Mouse (Mus musculus): ENCODE data around the gene Dad1.

Gene Dad1

GRCm38 (mm10) chr14:54224484-54225467 lies 29.1 kb downstream of the Dad1 start:
- no peak for DNase-seq (ENCODE audit: low spot score in 2 of 2)

DNA sequence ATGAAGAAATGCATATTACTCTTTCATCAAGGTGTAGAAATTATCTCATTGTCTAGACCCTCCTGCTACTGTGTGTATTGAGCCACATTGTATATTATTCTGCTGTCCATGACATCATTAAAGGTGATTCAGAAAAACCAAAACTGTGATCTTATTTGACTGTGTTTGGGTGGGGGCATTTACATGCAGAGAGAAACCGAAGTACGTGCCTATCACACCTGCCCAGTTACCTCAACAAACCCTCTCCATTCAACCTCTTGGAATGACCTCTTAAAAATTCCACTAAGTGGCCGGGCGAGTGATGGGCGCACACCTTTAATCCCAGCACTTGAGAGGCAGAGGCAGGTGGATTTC lies 29.9 kb downstream of the Dad1 start:
- no peak for DNase-seq (ENCODE audit: low spot score in 2 of 2)

DNA sequence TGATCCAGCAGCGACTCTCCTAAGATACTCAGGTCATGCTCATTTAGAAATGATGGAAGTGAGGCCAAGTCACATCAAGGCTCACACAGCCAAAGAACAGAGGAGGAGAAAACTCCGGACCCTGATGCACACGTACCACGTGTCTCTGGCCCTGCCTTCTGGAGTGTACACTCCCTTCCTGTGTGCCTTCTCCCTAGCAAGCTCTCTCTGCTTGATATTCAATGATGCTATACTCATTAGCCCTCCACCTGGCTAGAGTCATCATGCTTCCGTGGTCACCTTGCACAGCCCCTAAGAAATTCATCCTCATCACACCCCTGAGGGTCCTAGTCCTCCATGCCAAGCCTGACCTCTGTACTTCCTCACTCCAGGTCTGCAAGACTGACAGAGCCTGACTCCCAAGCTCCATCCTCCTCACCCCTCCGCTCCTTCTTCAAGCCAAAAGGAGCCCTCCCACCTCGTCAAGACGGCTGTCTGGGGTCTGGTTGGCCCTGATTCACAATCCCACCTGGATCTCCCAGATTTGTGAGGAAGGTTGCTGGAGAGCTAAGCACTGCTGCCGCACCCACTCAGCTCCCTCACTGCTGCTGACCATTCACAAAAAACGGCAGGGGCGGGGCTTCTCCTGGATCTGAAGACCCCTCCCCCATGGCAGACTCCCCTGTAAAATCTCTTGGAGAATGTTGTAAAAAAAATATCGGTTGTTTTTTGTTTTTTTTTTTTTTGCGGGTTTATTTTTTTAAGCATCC lies 30.4 kb downstream of the Dad1 start:
- DNase-seq (ENCODE audit: low spot score in 2 of 2), result no peak

DNA sequence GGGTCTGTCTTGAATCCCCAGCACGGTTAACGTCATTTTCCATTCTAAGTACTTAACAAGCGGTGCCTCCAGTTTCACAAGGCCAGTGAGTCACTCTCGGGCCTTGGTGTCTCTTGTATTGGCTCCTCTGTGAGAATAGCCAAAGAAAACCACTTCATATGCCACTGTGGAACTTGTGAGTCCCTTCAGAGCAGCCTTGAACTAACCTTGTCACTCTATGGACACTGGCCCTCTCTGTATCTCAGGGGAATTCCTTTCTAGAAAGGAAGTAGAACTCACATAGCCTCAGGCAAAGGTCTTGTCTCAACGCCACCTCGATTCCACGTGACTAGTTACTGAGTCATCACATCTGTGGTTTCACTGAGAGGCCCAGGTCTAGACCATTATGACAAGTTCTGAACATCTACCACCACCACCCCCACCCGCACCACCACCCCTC lies 31.6 kb downstream of the Dad1 start:
- DNase-seq (ENCODE audit: low spot score in 2 of 2), result no peak

- DNase-seq (ENCODE audit: low spot score in 2 of 2), result no peak
Observed at GRCm38 (mm10) chr14:54221641-54222040, 32.3 kb downstream of the Dad1 start.

GRCm38 (mm10) chr14:54220726-54221494 lies 33.0 kb downstream of the Dad1 start:
- no peak for DNase-seq (ENCODE audit: low spot score in 2 of 2)

DNA sequence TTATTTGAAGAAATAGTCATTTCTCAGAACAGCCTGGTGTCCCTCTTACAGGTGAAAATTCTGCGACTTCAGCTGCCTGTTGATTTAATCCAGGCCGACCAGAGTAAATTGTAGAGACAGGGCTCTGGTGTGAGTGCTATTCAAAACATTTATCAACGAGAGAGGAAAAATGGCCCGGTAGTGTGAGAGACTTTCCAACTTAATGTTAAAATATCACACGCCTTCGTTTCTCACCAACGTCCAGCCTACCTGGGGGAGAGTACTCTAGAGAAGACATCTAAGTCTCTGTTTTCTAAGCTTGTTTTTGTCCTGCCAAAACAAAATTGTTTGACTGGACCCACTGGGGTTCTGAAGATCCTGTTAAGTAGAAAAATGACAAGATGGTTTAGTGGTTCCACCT lies 34.1 kb downstream of the Dad1 start:
- no peak for DNase-seq (ENCODE audit: low spot score in 2 of 2)

DNA sequence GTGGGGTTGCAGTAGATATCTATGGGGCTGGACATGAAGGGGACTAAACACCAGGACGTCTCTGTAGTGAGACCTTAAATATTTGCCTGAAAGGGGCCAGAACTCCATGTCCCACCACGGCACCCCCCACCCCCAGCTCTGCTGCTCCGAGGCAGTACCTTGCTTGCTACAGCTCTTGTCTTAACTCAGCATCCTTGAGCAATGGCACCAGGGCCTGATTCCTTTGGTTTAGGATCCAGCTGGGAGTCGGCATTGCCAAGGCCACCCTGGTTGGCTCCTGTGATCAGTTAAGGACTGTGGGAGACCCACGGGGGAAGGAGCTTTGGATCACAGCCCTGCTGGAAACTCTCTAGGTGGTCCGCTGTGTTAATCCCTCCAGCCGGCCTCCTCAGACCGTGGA lies 34.6 kb downstream of the Dad1 start:
- no peak for DNase-seq (ENCODE audit: low spot score in 2 of 2)

DNA sequence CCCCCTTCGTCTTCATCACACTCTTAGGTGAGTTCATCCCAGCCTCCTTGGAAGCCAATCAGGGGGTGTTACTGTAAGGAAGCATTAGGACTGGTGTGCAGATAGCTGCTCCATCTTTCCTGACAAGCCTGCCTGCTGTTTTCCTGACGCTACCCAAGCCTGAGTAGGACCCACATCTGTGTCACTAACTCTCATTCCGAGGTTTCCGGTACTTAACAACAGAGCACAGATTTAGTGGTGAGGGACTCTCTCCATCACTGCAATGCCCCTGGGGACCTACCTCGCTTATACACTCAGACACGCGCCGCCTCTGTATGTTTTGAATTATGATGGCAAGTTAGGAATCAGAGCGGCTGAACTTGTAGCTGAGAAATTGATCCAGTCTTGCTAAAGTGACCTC lies 35.2 kb downstream of the Dad1 start:
- no peak for DNase-seq (ENCODE audit: low spot score in 2 of 2)

- DNase-seq (ENCODE audit: low spot score in 2 of 2), result no peak
Observed at GRCm38 (mm10) chr14:54218233-54218632, 35.7 kb downstream of the Dad1 start.

DNA sequence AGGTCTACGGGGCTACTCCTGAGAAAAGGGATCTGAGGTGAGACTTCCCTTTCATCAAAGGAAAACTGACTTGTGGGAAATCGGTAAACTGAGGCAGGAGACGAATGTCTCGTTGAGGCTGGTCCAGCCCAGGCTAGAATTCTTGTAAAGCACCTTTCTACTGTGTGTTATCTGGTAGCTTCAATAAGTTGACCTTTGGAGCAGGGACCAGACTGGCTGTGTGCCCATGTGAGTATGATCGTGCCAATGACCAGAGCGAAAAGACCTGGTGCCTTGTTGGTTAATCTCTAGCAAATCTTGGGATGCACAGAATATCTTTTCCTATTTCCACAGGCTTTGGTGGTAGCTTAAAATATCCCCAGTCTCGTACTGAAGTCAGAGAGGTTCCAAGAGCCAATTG lies 37.8 kb downstream of the Dad1 start:
- no peak for DNase-seq (ENCODE audit: low spot score in 2 of 2)

GRCm38 (mm10) chr14:54214901-54215300 lies 39.0 kb downstream of the Dad1 start:
- DNase-seq (ENCODE audit: low spot score in 2 of 2), result no peak

DNA sequence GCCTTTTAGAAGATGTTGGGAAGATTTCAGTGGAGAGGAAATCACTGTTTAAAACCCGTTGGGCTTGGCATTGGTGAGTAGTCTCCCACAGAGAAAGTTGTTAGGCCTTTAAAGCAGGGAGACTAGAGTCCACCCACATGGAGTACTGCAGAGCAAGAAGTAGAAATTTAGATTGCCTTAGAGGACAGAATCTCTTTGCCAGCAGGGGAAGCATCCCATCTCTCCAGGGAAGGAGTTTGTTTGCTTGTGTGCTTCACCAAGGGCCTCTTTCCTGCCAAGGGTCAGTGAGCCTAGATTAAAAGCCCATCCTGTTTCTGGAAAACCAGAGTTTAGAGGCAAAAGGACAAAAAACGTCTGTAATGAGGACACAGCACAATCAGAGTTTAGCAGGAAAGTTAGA lies 39.4 kb downstream of the Dad1 start:
- DNase-seq (ENCODE audit: low spot score in 2 of 2), result no peak

- DNase-seq (ENCODE audit: low spot score in 2 of 2), result no peak
Observed at GRCm38 (mm10) chr14:54213734-54214133, 40.2 kb downstream of the Dad1 start.

DNA sequence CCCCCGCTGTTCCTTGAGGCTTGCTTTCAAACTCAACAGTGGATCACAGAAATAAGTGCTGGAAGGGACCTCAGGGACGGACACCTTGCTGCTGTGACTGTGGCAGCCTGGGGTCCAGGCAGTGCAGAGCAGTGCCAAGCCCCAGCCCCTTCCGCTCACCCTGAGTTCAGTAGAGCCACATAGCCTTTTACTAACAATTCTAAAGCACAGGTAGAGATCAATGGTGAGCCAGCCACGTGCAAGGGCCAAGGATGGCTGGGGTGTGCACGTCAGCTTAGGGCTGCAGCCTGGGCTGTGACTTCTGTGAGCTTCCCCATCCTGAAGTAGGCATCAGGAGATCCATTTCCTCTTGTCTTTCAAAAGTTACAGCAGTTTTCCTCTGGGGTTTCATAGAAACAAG lies 42.1 kb downstream of the Dad1 start:
- DNase-seq (ENCODE audit: low spot score in 2 of 2), result no peak

DNA sequence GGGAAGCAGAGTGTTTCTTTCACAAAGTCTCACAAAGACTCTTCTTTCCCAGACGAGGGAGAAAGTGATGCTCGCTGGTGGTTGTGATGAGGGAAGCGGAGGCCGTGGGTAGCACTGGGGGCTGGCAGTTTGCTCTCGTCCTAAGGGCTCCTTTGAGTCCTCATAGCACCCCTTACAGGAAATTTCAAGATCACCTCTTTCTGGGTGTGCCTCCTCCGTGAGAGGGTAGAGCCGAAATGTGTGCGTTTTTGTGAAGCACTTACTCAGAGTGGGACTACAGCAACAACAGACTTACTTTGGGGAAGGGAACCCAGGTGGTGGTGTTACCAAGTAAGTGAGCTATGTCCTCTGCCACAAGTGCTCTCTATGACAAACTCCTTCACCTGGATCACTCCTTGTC lies 42.7 kb downstream of the Dad1 start:
- DNase-seq (ENCODE audit: low spot score in 2 of 2), result no peak

DNA sequence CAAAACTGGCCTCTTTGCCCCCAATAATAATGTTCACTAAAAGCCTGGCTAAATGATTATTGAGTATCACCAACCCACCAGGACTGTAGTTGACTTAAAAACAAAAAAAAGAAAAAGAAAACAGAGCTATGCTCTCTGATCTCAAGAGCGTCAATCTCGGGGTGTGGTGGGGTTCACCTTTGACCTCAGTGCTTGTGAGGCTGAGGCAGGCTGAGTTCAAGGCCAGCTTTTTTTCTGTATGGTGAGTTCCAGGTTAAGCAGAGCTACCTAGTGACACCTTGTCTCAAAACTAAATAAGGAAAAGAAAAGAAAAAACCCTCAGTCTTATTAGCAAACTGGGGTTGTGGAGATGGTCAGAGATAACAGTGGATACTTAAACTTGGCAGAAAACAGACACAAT lies 43.5 kb downstream of the Dad1 start:
- DNase-seq (ENCODE audit: low spot score in 2 of 2), result no peak

DNA sequence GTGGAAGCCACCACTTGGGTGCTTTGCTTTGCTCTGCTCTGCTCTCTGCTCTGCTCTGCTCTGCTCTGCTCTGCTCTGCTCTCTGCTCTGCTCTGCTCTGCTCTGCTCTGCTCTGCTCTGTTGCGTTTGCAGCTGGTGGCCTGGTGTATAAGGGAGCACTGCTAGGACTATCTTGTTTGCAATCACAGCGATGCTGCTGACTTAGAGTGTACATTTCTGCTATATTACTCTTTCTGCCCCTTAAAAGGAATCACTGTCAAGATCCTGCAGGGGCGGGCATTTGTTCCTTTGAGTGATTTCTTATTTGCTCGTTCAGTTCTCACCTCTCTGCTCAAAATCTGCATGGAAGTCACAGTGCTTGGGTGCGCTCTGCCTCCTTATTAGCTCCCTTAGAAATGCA lies 44.0 kb downstream of the Dad1 start:
- no peak for DNase-seq (ENCODE audit: low spot score in 2 of 2)

DNA sequence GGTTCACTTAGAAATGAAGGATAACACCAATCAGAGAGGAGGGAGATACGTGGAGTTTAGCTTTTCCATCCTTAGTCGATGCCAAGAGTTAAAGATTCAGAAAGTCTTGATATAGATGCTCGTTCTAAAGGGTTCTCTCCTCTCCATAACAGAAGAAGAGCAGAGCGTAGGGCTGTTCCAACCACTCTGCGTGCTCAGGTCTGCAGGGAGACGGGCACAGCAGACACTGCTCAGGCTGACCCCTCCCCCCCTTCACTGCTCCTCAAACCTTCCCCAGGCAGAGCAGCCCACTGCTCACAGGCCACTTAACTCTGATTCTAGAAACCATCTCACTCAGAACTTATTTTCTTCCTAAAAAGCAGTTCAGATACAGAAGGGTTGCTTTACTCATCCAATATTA lies 45.2 kb downstream of the Dad1 start:
- no peak for DNase-seq (ENCODE audit: low spot score in 2 of 2)

DNA sequence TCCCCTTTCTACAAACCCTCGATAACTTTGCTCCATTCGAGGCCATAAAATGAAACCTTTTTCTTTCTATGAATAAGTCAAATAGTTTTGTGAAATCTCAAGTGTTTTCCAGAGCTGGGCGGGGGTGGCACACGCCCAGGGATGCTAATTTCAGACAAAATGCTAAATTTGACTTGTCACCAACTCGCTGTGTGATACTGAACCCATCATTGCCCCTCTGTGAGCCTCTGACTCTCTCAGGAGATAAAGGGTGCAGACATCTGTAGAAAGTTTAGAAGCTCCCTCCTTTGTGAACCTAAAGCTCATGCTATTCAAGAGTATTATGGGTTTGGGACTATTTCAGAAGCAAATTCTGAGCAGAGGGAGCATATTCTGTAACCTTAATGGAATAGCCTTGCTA lies 46.0 kb downstream of the Dad1 start:
- no peak for DNase-seq (ENCODE audit: low spot score in 2 of 2)

DNA sequence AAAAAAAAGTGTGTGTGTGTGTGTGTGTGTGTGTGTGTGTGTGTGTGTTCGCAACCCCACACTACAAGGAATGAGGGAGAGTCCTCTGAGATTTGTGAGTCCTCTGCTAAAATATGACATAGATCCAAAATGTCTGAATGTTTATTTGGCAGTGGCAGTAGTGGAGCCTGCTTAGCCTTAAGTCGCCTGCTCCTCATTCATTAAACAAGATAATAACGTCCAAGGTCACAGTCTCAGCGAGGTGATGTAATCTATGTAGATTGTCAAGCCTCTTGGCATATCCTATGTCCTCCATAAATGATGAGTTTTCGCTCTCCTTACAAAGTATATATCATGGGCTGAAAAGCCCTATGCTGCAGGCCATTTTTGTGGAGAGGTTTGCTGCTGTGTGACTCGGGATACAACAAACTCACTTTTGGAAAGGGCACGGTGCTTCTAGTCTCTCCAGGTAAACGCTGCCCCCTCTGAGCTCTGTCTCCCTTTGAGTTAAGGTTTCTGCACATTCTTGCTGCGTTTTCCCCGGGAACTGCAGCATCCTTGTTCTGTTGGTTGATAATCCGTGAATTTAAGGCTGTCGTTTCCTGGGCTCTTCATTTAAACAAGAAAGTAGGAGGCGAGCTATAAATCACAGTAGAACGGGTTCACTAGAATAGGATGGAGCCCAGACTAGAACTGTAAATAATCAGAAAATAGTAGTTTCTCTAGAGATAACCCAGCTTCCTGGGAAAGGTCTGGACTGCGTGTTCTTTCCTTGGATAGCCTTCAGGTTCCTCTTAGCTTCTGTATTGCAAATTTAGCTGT lies 47.0 kb downstream of the Dad1 start:
- DNase-seq (ENCODE audit: low spot score in 2 of 2), result no peak

Measured in cerebellum, postnatal 4 days (tissue).